Comparison of ENCODE assay signal across 19 mouse cellular contexts in the genomic region with DNA sequence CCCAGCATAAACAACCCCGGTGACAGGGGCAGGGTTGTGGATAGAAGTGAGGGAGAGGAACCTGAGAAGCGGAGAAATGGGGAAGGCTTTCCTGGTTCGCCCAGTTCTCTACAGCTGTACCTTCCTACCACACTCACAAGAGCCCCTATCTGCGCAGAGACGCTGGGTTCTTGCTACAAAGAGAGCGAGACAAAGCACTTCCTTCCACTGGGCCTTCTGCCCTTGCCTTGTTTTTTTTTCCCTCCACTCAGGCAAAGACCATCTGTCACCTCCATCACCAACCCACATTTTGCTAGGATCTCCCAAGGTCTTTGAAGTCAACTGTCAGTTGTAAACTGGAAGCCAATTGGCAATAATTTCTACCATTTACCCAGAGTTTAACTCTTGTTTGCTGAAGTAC.
DNase-seq lines count a peak whose midpoint lies in the region; ATAC-seq and TF ChIP-seq lines count a peak whose summit lies in the region.
"Had no signal": no experiment of that assay in that cellular context is flagged by ENCODE, and none has a peak within 500 bp of the region (broad histone marks: within the 10 kb centered on the region; RNA-seq: fewer than 3 reads in every experiment).

No protein-coding gene starts in this region.

- H3K27ac ChIP-seq in heart, embryonic 12.5 days (ENCODE audit: poor library complexity, severe bottlenecking) = peak overlapping the region; percentile 14; the same call in 1 of the 2 replicates
- H3K27ac ChIP-seq in embryonic facial prominence, embryonic 14.5 days (replicated peaks; ENCODE audit: low read depth, low read length) = peak overlapping the region; percentile 48; the same call in 1 of the 2 replicates
- no peak overlapping the region for H3K27ac ChIP-seq in intestine, embryonic 16.5 days (ENCODE audit: low read length)
- H3K27ac ChIP-seq: embryonic facial prominence, embryonic 15.5 days; forebrain, embryonic 13.5 days; hindbrain, embryonic 14.5 days had no signal

- no peak overlapping the region for H3K4me2 ChIP-seq in heart, embryonic 12.5 days
- H3K4me2 ChIP-seq in embryonic facial prominence, embryonic 14.5 days (ENCODE audit: low read depth, low read length) = no peak overlapping the region
- H3K4me2 ChIP-seq in intestine, embryonic 16.5 days (ENCODE audit: low read depth, low read length) = no peak overlapping the region
- H3K4me2 ChIP-seq: embryonic facial prominence, embryonic 15.5 days; forebrain, embryonic 13.5 days; hindbrain, embryonic 14.5 days; midbrain, embryonic 11.5 days had no signal

- DNase-seq in cerebellum, adult 9-10 months = peak; percentile 14
- DNase-seq in cerebellum, adult 11 months = no peak
- no peak for DNase-seq in heart, postnatal 10 days
- DNase-seq in embryonic facial prominence, embryonic 14.5 days (ENCODE audit: low spot score) = no peak
- DNase-seq in spleen, adult 18-20 months = no peak
- DNase-seq: adrenal gland, adult 2 months; gastrocnemius, postnatal 25 days; kidney, adult 18-20 months; kidney, postnatal 14 days; lung, adult 18-20 months; thymus, postnatal 4 days had no signal

- H3K9ac ChIP-seq in heart, embryonic 12.5 days = no peak overlapping the region
- 0 out of 2 replicates have a peak overlapping the region, but pooled peaks have one; percentile 22 for H3K9ac ChIP-seq in embryonic facial prominence, embryonic 14.5 days (ENCODE audit: low read depth, low read length)
- no peak overlapping the region; the same call in 1 of the 2 replicates for H3K9ac ChIP-seq in intestine, embryonic 16.5 days (ENCODE audit: low read depth, low read length)
- H3K9ac ChIP-seq: embryonic facial prominence, embryonic 15.5 days; forebrain, embryonic 13.5 days; hindbrain, embryonic 14.5 days had no signal

- intact Hi-C loops in heart, postnatal 10 days (cut with DNase I) = loop anchor here (5.0 kb wide), 2 partner anchors 149 to 409 kb away; no protein-coding TSS in a partner anchor

- H3K4me3 ChIP-seq in heart, embryonic 12.5 days = no peak overlapping the region
- H3K4me3 ChIP-seq in E14TG2a.4 (replicated peaks; ENCODE audit: low read length) = peak overlapping the region; percentile 43; the same call in 1 of the 2 replicates
- H3K4me3 ChIP-seq in embryonic facial prominence, embryonic 14.5 days (ENCODE audit: low read depth, low read length) = no peak overlapping the region
- no peak overlapping the region for H3K4me3 ChIP-seq in intestine, embryonic 16.5 days (ENCODE audit: low read length)
- H3K4me3 ChIP-seq: embryonic facial prominence, embryonic 15.5 days; forebrain, embryonic 13.5 days; myocyte had no signal

- TF ChIP-seq CTCF in E14TG2a.4 (conservative IDR thresholded peaks at IDR 0.05; ENCODE audit: low read length) = no peak

- peaks cover 22% of the 10 kb centered on the region for H3K4me1 ChIP-seq in heart, embryonic 12.5 days (replicated peaks)
- H3K4me1 ChIP-seq in E14TG2a.4 (replicated peaks; ENCODE audit: low read depth, low read length) = peaks cover 73% of the 10 kb centered on the region
- peaks cover 7% of the 10 kb centered on the region; the same call in 1 of the 2 replicates for H3K4me1 ChIP-seq in embryonic facial prominence, embryonic 14.5 days (ENCODE audit: control insufficient read depth, insufficient read depth, low read length)
- H3K4me1 ChIP-seq in intestine, embryonic 16.5 days (ENCODE audit: control insufficient read depth, insufficient read depth, low read length) = no peaks in the 10 kb centered on the region

- H3K27me3 ChIP-seq in heart, embryonic 12.5 days (replicated peaks) = no peaks in the 10 kb centered on the region
- H3K27me3 ChIP-seq in E14TG2a.4 (ENCODE audit: insufficient read depth, low read length) = 0 out of 2 replicates have a peak, but pooled peaks cover 3% of the 10 kb centered on the region
- no peaks in the 10 kb centered on the region for H3K27me3 ChIP-seq in embryonic facial prominence, embryonic 14.5 days (replicated peaks; ENCODE audit: control insufficient read depth, insufficient read depth, low read length)
- H3K27me3 ChIP-seq in intestine, embryonic 16.5 days (replicated peaks; ENCODE audit: control insufficient read depth, insufficient read depth, low read length) = no peaks in the 10 kb centered on the region
- H3K27me3 ChIP-seq: embryonic facial prominence, embryonic 15.5 days; forebrain, embryonic 13.5 days had no signal

- no peak for ATAC-seq in heart, embryonic 12.5 days (ENCODE audit: insufficient number of reproducible peaks, low FRiP score)
- no peak for ATAC-seq in embryonic facial prominence, embryonic 14.5 days (ENCODE audit: low read depth)
- no peak for ATAC-seq in intestine, embryonic 16.5 days
- ATAC-seq: forebrain, embryonic 13.5 days had no signal

- no peaks in the 10 kb centered on the region for H3K9me3 ChIP-seq in heart, embryonic 12.5 days (replicated peaks)
- H3K9me3 ChIP-seq in E14TG2a.4 (ENCODE audit: low read length) = no peaks in the 10 kb centered on the region
- no peaks in the 10 kb centered on the region for H3K9me3 ChIP-seq in embryonic facial prominence, embryonic 14.5 days (ENCODE audit: control insufficient read depth, low read length)
- H3K9me3 ChIP-seq in intestine, embryonic 16.5 days (ENCODE audit: control insufficient read depth, low read length) = no peaks in the 10 kb centered on the region
- H3K9me3 ChIP-seq: embryonic facial prominence, embryonic 15.5 days; forebrain, embryonic 13.5 days had no signal

- 63% methylated on average over 6 of the region's 6 CpGs for WGBS in heart, embryonic 12.5 days
- WGBS in embryonic facial prominence, embryonic 14.5 days = 64% methylated on average over 6 of the region's 6 CpGs
- WGBS in intestine, embryonic 16.5 days = 48% methylated on average over 6 of the region's 6 CpGs

- H3K36me3 ChIP-seq in heart, embryonic 12.5 days = peaks cover 48% of the 10 kb centered on the region
- no peaks in the 10 kb centered on the region; the same call in 1 of the 2 replicates for H3K36me3 ChIP-seq in E14TG2a.4 (ENCODE audit: insufficient read depth, low read length)
- peaks cover 78% of the 10 kb centered on the region for H3K36me3 ChIP-seq in embryonic facial prominence, embryonic 14.5 days (ENCODE audit: control insufficient read depth, insufficient read depth, low read length)
- no peaks in the 10 kb centered on the region for H3K36me3 ChIP-seq in intestine, embryonic 16.5 days (ENCODE audit: control insufficient read depth, insufficient read depth, low read length)
